Mouse (Mus musculus) gastrocnemius, postnatal 10 days (tissue): ENCODE results near the gene Spock1. TPM values are rescaled to one million over a fixed set of nuclear protein-coding genes. Genes with fewer than 3 reads are reported as not detected.

Experiments
- DNase-seq: peaks from one replicate; pipeline ENCODE4 v3.0.0; 2021; ENCODE audit warnings: mixed read lengths
- total RNA-seq, 2 experiments: library from RNA; stranded (reverse); gene quantifications; 2 replicates each; pipeline ENCODE4 v1.2.3; 2021

Gene Spock1
- total RNA-seq, 2 experiments from 2014 or later, result 0.84 to 0.85 TPM

- DNase-seq, result no peak
These were observed 181.5 kb downstream of the Spock1 start for GRCm38 (mm10) chr13:57726654-57727053.

GRCm38 (mm10) chr13:57722329-57722936 is 185.7 kb downstream of the Spock1 start:
- DNase-seq, result no peak

- DNase-seq, result no peak
These were observed 186.4 kb downstream of the Spock1 start for GRCm38 (mm10) chr13:57721524-57722279.

- DNase-seq, result no peak
These were observed 190.0 kb downstream of the Spock1 start for GRCm38 (mm10) chr13:57718087-57718486.

DNA sequence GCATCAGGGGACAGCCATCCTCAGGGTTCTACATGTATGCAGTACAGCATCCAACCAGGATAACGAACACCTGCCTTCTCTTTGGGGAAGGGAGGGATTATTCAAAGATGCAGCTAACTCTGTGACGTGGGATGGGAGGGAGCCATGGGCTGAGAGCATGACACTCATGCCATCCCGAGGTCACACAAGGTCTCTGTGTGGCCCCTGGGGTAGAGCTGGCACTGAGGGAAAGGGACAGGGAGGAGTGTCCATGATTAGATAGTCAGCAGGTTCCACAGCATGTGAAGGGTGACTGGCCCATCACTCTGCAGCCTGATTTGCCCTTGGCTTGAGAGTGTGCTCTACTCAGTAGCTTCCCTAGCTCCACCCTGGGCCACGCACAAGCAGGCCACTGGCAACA is 195.2 kb downstream of the Spock1 start:
- no peak for DNase-seq

DNA sequence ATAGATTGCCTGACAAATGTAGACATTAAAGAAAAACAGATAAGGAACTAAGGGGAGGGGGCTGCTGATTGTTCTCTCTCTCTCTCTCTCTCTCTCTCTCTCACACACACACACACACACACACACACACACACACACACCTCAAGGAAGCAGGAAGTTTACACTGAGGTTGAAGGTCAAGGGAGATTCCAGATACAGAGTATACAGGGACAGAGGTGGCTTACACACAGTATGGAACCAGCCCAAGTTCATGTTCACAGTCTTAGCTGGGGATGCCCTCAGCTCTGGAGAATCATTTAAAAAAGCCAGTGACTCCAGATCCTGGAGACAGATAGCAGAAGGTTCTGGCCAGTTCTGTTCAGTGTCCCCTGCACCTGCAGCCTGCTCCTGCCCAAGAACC is 199.7 kb downstream of the Spock1 start:
- no peak for DNase-seq

GRCm38 (mm10) chr13:57702966-57703365 is 205.2 kb downstream of the Spock1 start:
- DNase-seq, result no peak

DNA sequence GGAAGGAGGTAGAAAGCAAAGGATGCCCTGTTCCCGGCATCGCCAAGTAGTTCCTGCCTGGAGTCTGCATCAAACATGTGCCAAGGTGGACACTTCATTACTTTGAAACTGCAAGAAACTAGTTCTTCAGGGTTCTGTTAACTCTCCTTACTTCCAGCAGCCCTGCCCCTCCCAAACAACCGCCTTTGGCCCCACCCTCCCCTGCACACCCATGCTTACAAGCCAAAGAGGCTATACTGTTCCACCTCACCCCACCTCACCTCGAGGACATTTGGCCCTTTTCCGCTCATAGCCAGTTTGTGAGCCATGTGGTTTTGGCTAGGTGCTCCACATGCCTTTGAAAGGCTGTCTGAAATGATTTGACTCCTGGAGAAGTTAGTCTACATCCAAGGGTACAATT is 211.4 kb downstream of the Spock1 start:
- DNase-seq, result no peak

DNA sequence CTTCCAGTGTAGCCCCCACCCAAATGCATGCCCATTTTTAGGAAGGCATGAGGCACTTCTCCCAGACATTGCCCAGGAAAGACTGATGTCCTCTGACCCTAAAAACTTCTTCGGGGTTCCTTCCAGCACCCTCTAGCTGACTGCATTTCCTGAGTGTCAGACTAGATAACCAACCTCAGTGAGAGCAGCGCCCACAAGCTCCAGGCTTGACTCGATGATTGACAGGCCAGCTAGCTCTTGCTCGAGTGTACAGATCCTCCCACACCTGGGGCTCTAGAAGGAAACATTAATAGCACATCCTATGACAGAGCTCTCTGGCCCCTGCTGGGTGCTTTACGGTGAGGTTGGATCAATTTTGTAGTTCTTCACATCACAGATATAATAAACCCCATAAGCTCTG is 219.2 kb downstream of the Spock1 start:
- DNase-seq, result no peak

DNA sequence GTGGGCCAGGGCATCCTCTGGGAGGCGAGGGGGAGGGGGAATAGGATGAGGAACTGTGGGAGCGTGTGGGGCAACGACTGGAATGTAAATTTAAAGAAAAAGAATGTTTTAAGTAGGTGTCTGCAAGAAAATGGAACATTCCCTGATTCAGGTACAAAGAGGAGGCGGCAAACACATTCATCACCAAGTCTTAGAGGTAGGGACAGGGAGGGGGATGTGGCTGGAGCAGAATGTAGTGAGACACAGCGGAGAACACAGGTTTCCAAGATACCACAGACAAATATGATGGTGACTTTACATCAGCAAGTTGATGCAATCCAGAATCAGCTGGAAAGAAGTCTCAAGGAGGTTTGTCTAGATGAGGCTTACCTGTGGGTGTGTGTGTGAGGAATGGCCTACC is 221.7 kb downstream of the Spock1 start:
- no peak for DNase-seq

GRCm38 (mm10) chr13:57685201-57685600 is 222.9 kb downstream of the Spock1 start:
- no peak for DNase-seq

GRCm38 (mm10) chr13:57679591-57679990 is 228.5 kb downstream of the Spock1 start:
- DNase-seq, result no peak

- DNase-seq, result no peak
These were observed 231.3 kb downstream of the Spock1 start for GRCm38 (mm10) chr13:57676820-57677219.

DNA sequence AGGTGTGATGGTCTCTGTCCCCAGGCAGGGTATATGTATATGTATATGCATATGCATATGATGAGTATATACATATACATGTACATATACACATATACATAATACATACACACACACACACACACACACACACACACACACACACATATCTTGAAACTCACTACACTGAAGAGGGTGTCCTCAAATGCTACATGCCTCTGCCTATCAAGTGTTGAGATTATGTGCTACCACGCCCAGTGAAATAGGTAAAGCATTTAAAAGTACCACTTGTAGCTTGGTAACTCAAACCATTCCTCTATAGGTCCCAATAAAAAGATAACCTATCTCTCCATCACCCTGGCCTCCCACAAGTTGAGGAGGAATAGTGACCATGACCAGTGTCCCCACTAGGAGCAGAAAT is 234.7 kb downstream of the Spock1 start:
- DNase-seq, result no peak

DNA sequence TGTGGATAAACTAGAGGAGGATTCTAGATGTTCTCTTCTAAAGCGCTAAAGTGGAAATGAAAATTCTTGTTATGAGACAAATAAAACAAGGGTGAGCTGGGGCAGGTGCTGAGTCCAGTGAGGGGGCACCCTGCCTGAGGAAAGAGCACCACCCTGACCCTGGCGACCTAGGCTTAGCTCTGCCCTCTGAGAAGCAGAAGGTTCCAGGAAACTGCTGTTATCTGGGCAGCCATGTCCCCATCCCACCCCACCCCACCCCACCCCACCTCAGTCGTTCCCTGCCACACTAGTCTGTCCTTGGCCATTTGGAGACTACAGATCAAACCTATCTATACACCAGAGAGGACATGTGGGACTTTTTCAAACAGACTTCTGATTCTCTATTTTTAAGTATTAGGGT is 235.4 kb downstream of the Spock1 start:
- no peak for DNase-seq

DNA sequence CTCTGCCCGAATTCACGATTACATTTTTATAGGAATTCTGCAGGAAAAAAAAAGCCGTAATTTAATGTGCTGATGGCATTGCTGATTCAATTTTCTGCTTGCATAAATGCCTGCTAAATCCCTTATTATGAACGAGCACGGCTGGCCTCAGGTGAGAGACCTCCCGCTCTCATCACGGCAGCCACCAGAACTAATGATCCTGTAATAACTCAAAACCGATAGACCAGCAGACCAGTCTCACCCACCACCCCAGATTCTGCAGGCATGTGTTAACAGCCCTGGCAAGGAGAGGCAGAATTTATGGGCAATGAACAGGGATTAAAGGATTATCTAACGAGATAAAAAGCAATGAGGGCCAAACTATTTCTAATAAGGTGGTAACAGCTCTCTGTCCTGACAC is 236.2 kb downstream of the Spock1 start:
- DNase-seq, result no peak

- DNase-seq, result no peak
These were observed 236.8 kb downstream of the Spock1 start for GRCm38 (mm10) chr13:57671322-57671721.

DNA sequence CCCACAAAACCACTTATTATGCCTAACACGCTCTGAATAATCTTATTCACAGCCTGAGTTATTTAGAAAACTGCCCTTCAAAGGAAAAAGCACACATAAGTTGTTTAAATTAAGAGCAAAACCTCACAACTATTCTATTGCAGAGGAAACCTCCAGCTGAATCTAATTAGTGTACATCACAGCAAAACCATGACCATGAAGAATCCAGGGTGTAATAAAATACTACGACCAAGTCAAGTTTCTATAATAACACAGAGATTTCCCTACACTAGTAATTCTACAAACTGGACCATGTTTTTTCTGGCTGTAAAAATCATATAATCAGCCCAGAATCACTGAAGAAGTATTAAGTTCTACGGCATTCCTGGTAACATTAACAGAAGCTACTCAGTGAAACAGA is 240.5 kb downstream of the Spock1 start:
- DNase-seq, result no peak

DNA sequence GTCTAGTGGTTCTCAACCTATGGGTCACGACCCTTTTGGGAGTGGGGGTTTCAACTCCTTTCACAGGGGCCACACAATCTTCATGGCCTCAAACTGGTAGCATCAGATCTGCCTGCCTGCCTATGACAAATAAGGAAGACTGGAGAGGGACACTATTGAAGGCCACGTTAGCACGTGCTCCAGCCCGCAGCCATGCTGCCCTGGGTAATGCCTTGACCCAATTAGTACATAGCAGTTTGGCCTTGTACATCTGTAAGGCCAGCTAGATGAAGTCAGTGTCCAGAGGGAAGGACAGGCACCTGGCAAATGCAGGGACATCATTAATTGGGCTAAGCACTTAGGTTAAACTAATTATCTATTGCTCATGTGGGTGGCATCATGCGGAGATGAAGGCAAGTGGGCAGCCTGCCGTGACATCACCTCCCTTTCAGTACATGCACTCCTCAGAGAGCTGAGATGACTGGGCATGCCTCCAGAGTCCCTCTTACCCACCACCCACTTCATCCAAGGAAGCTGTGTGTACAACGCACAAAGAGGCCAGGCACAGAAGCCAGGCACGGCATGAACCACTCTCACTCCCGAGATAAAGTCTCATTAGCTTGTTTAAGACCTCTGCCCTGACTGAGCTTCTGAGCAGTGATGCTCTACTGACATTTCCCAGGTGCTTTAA is 241.8 kb downstream of the Spock1 start:
- no peak for DNase-seq

- DNase-seq, result no peak
These were observed 245.6 kb downstream of the Spock1 start for GRCm38 (mm10) chr13:57662554-57662953.

DNA sequence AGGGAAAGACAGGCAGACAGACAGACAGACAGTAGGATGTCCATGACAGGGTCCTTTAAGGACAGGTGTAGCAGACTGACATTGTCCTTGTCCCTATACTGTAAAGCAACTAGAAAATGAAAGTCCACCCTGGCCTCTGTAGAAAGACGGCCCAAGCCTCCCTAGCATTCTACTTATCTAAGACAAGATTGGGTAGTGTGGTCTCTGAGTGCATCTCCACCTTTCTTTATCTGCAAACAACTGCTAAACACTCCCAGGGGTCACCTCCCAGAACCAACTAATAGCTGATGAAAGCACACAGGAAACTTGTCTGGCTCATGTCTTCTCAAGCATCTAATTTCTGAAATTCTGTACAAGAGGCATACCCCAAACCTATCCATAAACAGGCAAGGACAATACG is 247.6 kb downstream of the Spock1 start:
- no peak for DNase-seq

GRCm38 (mm10) chr13:57659872-57660271 is 248.3 kb downstream of the Spock1 start:
- DNase-seq, result peak; percentile 9

DNA sequence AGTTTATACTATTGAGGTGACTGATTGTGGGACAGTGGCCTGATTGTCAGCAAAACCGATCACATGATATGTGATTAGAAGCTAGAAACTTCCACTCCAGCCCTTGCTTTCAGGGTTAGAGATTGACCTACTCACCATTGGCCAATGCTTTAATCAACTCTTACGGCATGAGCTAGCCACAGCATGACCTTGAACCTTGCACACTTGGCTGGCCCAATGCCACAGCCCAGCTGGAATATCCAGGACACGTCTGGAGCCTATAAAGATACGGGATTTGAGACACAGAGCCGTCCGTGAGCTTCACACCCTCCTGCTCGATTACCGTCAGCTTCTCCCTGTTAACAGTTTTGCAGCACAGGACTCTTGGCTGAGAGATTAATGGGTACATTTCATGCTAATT is 251.5 kb downstream of the Spock1 start:
- DNase-seq, result no peak

DNA sequence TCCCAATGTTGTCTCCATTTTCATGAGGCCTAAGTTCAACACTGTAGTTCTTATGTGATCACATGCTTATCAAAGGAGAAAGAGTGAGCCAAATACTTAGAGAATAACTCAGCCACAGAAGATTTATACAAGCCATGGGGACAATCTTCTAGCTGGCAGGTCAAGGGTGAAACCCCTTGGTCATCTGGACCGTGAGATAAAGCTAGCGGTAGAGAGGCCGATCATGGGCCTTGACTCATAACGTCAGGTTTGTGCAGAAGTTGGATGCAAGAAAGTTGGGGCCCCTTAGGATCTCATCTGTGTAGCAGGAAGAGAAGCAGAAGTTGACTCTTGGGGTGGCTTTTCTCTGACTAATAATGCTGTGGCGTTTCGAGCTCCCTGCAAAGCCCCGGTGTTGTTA is 253.8 kb downstream of the Spock1 start:
- no peak for DNase-seq
